Mouse (Mus musculus) spleen, adult 2 months (tissue): Measurements from ENCODE around the gene Hk1.

ENCODE experiments used
- CTCF ChIP-seq: fragments of 200-500 bp; IDR thresholded peaks from 2 replicates; pipeline ENCODE4 v1.5.1; 2011; ENCODE audit warnings: mild to moderate bottlenecking, inconsistent platforms; ENCODE audit not compliant: insufficient read depth, insufficient read length, insufficient replicate concordance; ENCODE audit errors: extremely low read depth
- POLR2A ChIP-seq: fragments of 200-500 bp; IDR thresholded peaks from 2 replicates; pipeline ENCODE4 v1.6.1; 2011; ENCODE audit warnings: low read depth, low read length, inconsistent platforms

DNA sequence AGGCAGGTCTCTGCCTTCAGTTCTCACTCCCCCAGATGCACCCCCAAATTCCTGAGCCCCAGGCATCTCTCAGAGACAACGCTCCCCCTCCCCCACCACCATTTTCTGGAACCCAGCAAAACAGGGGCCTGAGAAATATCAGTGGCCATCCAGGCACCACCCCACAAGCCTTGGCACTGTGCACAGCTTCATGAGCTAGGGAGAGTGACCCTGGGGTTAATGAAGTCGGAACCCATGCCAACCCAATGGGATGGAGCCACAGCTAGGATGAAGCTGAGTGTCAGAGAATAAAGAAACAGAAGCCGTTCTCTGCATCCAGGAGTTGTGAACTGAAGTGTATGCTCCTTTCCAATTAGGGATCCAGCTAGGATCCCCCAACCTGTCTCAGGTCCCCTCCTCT lies 132.6 kb downstream of the Hk1 start:
- TF ChIP-seq CTCF = no peak
- no peak for TF ChIP-seq POLR2A
